Mouse (Mus musculus) cerebellum, adult 18-20 months (tissue): ENCODE measurements around the gene Neurog2.

Experiments used
- DNase-seq, 2 experiments: peaks; one replicate each; pipeline ENCODE4 v3.0.0; 2021

Neurog2 gene

DNA sequence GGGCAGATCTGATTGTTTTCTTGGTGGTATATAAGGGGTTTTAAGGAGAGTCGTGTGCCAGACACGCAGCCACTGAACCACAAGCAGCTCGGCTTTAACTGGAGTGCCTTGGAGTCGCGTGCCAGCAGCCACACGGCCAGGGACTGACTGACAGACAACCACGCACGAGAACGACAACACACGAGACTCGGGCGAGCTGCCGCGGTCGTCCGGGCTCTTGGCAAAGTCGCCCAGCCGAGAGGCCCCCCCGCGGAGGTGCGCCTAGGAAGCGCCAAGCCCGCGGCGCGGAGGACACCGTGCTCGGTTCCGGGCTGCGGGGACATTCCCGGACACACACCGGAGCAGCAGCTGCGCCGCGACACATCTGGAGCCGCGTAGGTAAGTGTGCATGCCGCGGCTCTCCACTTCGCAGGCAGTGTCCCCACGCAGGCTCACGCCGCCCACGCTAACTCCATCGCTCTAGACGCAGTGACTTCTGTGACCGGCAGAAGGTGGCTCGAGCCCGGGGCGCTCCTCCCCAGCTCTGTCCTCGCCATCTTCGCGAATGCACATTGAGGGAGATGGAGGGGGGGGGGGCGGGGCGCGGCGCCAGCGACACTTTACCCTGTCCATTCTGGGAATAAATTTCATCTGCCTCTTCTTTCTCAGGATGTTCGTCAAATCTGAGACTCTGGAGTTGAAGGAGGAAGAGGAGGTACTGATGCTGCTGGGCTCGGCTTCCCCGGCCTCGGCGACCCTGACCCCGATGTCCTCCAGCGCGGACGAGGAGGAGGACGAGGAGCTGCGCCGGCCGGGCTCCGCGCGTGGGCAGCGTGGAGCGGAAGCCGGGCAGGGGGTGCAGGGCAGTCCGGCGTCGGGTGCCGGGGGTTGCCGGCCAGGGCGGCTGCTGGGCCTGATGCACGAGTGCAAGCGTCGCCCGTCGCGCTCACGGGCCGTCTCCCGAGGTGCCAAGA lies at the start of gene Neurog2:
Neurog2 (plus strand) TSS at position 56 of the 953 bp plus-strand sequence.
- DNase-seq, result peak; percentile 16 to 39

GRCm38 (mm10) chr3:127597136-127597535 lies 35.8 kb upstream of the Neurog2 start:
- DNase-seq, result no peak

- no peak for DNase-seq
These were observed 24.8 kb upstream of the Neurog2 start for GRCm38 (mm10) chr3:127608109-127608508.

DNA sequence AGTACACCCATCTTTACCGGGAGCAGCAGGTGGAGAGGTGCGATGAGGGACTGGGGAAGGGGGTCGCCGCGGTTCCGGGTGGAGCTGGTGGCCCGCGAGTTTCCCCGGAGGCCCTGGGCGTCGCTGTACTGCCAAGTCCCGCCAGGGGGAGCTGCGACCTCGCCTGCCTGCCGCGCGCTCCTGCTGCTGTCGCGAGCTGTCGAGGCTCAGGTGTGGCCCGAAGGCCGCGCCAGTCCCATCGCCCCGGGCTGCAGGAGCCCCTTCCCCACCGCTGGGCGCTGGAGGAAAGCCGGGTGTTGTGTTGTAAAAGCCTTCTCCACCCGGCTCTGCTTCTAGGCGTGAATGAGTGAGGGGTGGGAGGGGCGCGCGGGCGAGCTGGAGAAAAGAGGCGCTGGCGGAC lies 7.6 kb upstream of the Neurog2 start:
- DNase-seq, result peak; percentile 15 to 48

DNA sequence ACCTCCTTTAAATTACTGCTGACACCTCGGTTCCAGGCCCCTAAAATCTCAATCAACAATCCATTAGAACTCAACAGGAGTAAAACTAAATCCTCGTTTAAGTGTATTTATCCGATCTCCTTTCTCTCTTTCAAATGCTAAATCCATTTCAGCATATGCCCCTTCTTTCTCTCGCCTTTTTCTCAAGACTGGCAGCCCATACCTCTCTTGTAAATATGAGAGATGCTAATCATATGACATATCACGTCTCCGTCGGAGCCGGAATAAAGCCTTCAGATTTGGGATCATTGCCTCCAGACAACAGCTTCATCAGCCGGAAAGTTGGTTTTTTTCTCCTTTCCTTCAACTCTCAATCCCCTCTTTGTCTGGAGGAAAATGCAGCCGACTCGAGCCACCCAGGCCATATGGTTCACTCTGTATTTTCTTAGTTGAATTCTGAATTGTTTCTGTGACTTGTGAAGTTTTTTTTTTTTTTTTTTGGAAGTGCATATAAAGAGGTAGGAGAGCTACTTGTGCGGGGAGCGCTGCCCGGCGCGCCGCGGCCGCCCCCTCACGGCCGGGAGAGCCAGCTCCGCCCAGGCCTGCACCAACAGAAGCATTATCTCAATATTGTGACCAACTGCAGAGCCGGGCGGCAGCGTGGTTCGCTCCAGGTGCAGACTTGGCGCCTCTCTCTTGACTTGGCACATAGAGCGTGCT lies 7.1 kb upstream of the Neurog2 start:
- DNase-seq, result no peak

DNA sequence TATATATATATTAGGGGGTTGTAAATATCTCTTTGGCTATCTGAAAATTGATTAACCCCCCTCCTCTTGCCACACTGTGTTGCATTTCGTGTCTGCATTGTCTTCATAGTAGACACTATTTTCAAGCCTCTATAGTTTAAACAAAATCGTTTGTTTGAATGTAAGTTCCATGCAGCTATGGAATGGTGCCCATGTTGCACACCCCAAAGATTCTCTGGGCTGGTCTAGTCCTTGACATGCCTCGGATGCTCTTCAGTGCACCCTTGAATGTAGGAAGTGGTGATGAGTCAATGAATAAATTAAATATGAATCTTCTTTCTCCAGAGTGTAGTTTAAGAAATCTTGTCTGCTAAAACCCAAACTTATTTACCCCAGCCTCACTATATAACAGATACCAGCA lies 6.4 kb upstream of the Neurog2 start:
- no peak for DNase-seq

DNA sequence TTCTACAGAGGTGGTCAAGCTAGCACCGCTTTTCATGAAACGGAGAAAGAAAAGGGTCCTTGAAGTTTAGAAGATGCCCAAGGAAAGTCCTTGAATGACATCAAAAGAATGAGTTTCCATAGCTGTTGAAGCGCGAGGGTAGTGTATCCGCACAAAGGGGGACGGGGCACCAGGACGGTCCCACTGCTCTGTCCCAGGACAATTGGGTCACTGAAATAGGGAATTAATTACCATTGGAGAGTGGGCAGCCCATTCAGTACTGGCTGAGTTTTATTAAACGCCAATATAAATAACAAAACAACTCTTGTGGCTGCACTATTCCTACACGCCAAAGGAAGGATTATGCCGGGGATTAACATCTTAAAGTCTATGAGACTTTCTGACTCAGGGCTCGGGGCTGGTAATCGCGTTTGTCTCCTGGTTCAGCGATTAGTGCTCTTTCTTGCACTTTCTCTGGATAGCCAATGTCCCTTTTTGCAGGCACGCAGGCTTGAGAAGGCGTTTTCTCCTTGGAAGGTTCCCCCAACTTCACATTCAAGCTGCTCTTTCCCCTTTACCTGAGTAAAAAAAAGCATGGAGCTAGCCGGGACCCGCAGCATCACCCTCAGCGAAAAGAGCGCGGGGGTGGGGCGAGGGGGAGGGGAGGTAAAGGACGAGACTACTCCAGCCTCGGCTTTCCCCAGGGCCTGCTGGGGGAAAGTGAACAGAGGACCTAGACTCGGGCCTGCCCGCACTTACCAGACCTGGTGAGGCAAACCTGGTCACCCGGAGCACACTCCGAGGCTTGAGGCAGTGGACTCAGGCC lies 5.6 kb upstream of the Neurog2 start:
- DNase-seq, result no peak

- DNase-seq, result no peak
These were observed 5.0 kb upstream of the Neurog2 start for GRCm38 (mm10) chr3:127627956-127628310.

DNA sequence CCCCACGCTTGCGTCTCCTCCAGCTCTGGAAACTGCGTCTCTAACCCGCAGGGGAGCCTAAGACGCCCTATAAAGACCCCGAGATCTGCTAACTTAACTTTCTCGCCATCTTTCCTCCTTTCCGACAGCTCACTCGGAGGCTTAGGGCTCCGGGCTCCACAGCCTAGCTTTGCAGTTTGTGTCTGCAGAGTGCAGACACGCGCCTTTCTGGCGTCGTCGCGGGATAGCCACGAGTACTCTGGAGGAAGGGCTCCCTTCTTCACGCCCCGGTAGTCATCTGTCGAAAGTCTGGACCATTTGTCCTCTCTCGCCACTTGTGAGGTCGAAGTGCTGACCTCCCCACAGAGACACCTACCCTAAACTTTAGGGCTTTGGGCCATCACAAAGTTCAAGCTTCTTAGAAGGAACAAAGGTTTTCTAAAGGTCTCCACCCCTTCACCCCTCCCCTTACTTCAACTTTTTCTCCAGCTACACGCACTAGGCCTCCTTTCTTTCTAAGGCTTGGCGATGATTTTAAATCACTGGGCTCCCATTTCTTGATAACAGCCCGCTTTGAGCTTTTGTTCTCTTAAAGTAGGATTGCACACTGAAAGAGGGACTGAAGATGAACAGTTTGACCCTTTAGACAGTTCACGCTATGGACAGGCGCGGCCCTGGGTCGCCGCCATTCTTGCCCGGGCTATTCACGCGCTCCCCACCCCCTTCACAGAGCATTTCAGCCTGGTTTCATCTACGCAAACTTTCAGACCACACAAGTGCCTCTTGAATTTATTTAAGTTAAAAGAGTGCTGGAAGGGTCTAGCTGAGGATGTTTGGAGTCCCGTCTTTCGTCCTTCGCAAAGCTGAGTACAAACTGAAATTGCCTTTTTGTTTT lies 4.4 kb upstream of the Neurog2 start:
- no peak for DNase-seq

- no peak for DNase-seq
These were observed 2.7 kb upstream of the Neurog2 start for GRCm38 (mm10) chr3:127630190-127630589.

DNA sequence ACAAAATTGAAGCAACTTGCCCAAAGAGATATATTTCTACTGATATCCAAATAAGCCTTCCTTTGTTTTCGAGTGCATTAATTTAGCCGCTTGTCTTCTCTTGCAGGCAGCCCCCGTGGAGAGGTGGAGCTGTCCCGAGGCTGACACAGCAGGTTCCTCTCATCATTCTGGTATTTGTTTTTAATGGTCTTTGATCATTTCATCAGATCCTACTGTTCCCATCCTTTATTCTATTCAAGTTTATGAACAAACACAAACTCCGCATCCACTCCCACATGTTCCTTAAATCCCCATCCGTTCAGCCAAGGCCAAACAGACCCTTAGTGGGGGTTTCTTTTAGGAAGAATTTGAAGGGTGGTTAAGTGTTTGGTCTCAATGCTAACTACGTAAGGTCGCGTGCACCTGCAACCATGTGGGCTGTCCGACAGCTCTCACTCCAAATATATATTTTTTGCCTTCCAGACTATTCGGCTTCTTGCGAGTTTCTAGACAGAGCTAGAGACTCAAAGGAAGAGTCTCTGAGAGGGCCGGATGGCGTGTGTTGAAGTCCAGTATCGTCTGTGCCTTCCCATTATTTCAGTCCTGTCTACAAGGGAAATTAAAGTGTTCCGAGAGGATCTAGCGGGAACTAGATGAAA lies 2.1 kb upstream of the Neurog2 start:
- DNase-seq, result no peak

DNA sequence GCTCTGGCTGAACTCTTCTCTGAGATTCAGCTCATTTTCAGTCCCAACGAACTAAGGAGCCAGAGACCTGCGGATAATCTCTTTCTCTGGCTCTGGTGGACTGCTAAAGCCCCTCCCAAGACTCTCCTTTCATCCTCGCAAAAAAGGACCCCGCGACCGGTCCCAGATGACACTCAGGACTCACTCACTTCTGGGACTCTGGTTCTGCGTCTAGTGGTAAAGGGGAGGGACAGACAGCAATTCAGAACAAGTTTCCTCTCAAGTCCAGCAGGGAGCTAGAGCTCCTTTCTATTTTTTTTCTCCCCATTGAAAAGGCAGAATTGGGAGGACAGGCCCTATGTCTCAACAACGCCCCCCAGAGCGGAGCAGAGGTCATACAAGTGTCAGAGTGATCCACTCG lies 1.4 kb upstream of the Neurog2 start:
- DNase-seq, result no peak

- DNase-seq, result peak; percentile 8 to 30
These were observed 404 bp upstream of the Neurog2 start for GRCm38 (mm10) chr3:127632531-127632930.

- peak; percentile 43 to 79 for DNase-seq
These were observed 1.4 kb downstream of the Neurog2 start for GRCm38 (mm10) chr3:127634101-127634983.

- no peak for DNase-seq
These were observed 2.0 kb downstream of the Neurog2 start for GRCm38 (mm10) chr3:127634984-127635349.

DNA sequence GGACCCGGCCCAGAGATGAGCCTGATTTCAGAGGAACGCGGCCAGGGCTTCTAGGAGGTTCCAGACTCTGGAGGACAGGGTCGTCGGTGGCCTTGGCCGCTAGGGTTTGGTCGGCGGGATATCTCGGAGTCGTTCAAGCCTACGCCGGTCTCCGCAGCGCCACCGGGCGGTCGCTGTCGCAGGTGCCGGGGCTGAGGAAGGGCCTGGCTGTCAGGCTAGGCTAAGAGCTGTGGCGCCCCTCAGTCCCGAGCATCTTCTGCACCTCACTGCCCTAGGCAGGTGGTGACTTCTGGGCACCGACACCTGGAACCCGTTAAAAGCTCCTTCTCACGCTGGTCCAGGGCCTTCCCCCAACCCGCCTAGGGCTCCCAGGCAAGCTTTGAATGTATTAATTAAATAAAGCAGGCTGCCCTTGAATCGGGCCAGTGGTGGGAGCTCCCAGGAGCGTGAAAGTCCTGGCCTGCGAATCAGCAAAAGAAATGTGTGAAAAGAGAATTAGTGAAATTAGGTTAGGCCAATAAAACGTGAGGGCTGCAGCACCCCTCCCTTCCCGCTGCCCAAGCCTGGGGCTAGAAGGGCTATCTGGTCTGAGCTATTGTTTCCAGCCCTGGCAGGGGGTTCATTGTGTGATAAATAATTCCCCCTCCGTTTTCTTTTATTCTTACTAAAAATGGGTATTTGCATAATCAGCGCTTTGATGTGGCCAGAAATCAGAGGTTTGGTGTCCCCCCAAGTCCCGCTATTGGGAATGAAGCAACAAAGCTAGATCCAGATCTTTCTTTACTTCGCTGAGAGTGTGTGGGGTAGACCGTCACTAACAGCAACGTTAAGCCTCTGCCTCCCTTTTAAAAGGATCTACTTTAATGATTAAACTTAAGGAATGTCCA lies 7.2 kb downstream of the Neurog2 start:
- DNase-seq, result no peak

GRCm38 (mm10) chr3:127640762-127641700 lies 8.1 kb downstream of the Neurog2 start:
- no peak for DNase-seq

DNA sequence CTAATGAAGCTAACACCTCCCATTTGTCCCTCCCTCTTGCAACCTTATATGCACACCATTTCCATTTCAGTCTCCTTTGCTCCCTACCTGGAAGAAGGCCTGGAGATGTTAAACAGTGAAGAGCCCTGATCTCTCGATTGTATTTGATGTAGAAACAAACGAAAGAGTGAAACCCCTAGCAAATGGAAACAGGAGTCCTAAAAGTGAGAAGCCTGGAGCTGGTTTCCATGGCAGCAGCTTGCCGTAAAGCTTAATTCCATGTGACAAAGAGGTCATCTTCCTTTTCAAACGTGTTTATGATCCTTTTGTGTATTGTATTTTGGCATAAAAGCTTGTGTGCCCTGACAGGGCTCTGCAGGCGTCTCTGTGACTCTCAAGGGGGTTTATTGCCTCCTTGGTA lies 9.3 kb downstream of the Neurog2 start:
- no peak for DNase-seq
